In genomic region chr6:63762535-63762934, GRCm38 (mm10) we compare ENCODE assay signal across 30 mouse cellular contexts.
"Had no signal": no experiment of that assay in that cellular context is flagged by ENCODE, and none has a peak within 500 bp of the region (broad histone marks: within the 10 kb centered on the region; RNA-seq: fewer than 3 reads in every experiment).

No protein-coding gene starts in this region.

- H3K4me3 ChIP-seq: limb, embryonic 10.5 days; limb, embryonic 12.5 days; limb, embryonic 13.5 days; limb, embryonic 15.5 days; liver, embryonic 13.5 days; liver, embryonic 15.5 days; lung, embryonic 15.5 days; megakaryocyte, embryonic 14.5 days; midbrain, embryonic 10.5 days; midbrain, embryonic 12.5 days; midbrain, embryonic 13.5 days; midbrain, embryonic 15.5 days; myocyte; neural tube, embryonic 12.5 days had no signal

- H3K9ac ChIP-seq: limb, embryonic 12.5 days; limb, embryonic 13.5 days; limb, embryonic 15.5 days; liver, embryonic 13.5 days; liver, embryonic 14.5 days; liver, embryonic 15.5 days; liver, postnatal 0 days; lung, embryonic 14.5 days; lung, embryonic 15.5 days; midbrain, embryonic 12.5 days; midbrain, embryonic 13.5 days; midbrain, embryonic 15.5 days; neural tube, embryonic 12.5 days had no signal

- H3K27me3 ChIP-seq: limb, embryonic 12.5 days; limb, embryonic 13.5 days; limb, embryonic 15.5 days; liver, embryonic 13.5 days; liver, embryonic 15.5 days; lung, embryonic 15.5 days; megakaryocyte, embryonic 14.5 days; midbrain, embryonic 12.5 days; midbrain, embryonic 13.5 days; midbrain, embryonic 15.5 days; neural tube, embryonic 12.5 days had no signal

- ATAC-seq: liver, postnatal 0 days; lung, postnatal 0 days; midbrain, embryonic 13.5 days; midbrain, embryonic 15.5 days; midbrain, embryonic 16.5 days had no signal

- H3K27ac ChIP-seq: limb, embryonic 10.5 days; limb, embryonic 12.5 days; limb, embryonic 13.5 days; limb, embryonic 15.5 days; liver, embryonic 13.5 days; liver, embryonic 14.5 days; liver, embryonic 15.5 days; lung, embryonic 15.5 days; macrophage; midbrain, embryonic 10.5 days; midbrain, embryonic 12.5 days; midbrain, embryonic 13.5 days; midbrain, embryonic 15.5 days; neural tube, embryonic 12.5 days had no signal

- H3K9me3 ChIP-seq: limb, embryonic 10.5 days; limb, embryonic 12.5 days; limb, embryonic 13.5 days; limb, embryonic 15.5 days; liver, embryonic 13.5 days; liver, embryonic 15.5 days; lung, embryonic 15.5 days; megakaryocyte, embryonic 14.5 days; midbrain, embryonic 12.5 days; midbrain, embryonic 13.5 days; midbrain, embryonic 15.5 days had no signal

- H3K4me2 ChIP-seq: limb, embryonic 12.5 days; limb, embryonic 13.5 days; limb, embryonic 15.5 days; liver, embryonic 11.5 days; liver, embryonic 13.5 days; liver, embryonic 15.5 days; lung, embryonic 14.5 days; lung, embryonic 15.5 days; midbrain, embryonic 11.5 days; midbrain, embryonic 12.5 days; midbrain, embryonic 13.5 days; midbrain, embryonic 15.5 days; neural tube, embryonic 12.5 days had no signal

- H3K4me1 ChIP-seq: limb, embryonic 10.5 days; limb, embryonic 12.5 days; limb, embryonic 13.5 days; limb, embryonic 15.5 days; liver, embryonic 13.5 days; liver, embryonic 15.5 days; lung, embryonic 15.5 days; megakaryocyte, embryonic 14.5 days; midbrain, embryonic 10.5 days; midbrain, embryonic 12.5 days; midbrain, embryonic 13.5 days; midbrain, embryonic 15.5 days; neural tube, embryonic 12.5 days had no signal

- DNase-seq: left cerebral cortex, postnatal 4 days; liver; liver, embryonic 13.5 days; liver, postnatal 0 days; lung, adult 18-20 months; lung, adult 2 months; lung, embryonic 14.5 days; lung, postnatal 10 days; lung, postnatal 14 days; lung, postnatal 4 days; midbrain, embryonic 14.5 days had no signal

- H3K36me3 ChIP-seq: limb, embryonic 10.5 days; limb, embryonic 12.5 days; limb, embryonic 13.5 days; limb, embryonic 15.5 days; liver, embryonic 13.5 days; liver, embryonic 15.5 days; lung, embryonic 15.5 days; midbrain, embryonic 10.5 days; midbrain, embryonic 12.5 days; midbrain, embryonic 13.5 days; midbrain, embryonic 15.5 days; neural tube, embryonic 12.5 days had no signal
